Mouse (Mus musculus) heart, adult 2 months (tissue): ENCODE measurements around the gene Grid2. TPM values are rescaled to one million over a fixed set of nuclear protein-coding genes. Genes with fewer than 3 reads are reported as not detected.

Experiments used
- DNase-seq, 2 experiments: peaks; one replicate each; pipeline ENCODE4 v3.0.0; 2021
- H3K27ac ChIP-seq: fragments of 200-600 bp; 2 replicates; pipeline ENCODE4 v1.8.1; 2022
- H3K27me3 ChIP-seq: fragments of 200-500 bp; 2 replicates; pipeline ENCODE4 v1.6.1; 2012; ENCODE audit warnings: mild to moderate bottlenecking, low read length, inconsistent platforms, mixed read lengths; ENCODE audit not compliant: control insufficient read depth, insufficient read depth
- H3K36me3 ChIP-seq: fragments of 200-500 bp; 2 replicates; pipeline ENCODE4 v1.6.1; 2012; ENCODE audit warnings: low read length, inconsistent platforms; ENCODE audit not compliant: control insufficient read depth, insufficient read depth
- H3K4me1 ChIP-seq: fragments of 200-500 bp; 2 replicates; pipeline ENCODE4 v1.6.1; 2011; ENCODE audit warnings: low read length; ENCODE audit not compliant: control insufficient read depth, insufficient read depth
- H3K4me3 ChIP-seq: fragments of 200-600 bp; 2 replicates; pipeline ENCODE4 v1.8.1; 2022
- H3K79me2 ChIP-seq: fragments of 200-500 bp; replicated peaks from 2 replicates; pipeline ENCODE4 v1.6.1; 2012; ENCODE audit warnings: mild to moderate bottlenecking, inconsistent platforms, low read length, moderate library complexity, mixed read lengths; ENCODE audit not compliant: control insufficient read depth, insufficient read depth
- H3K9ac ChIP-seq: fragments of 200-500 bp; 2 replicates; pipeline ENCODE4 v1.6.1; 2012; ENCODE audit warnings: low read depth, mild to moderate bottlenecking, control low read depth, inconsistent platforms, low read length, mixed read lengths
- CTCF ChIP-seq: fragments of 200-600 bp; IDR thresholded peaks from 2 replicates; pipeline ENCODE4 v1.8.1; 2022; ENCODE audit warnings: antibody characterized with exemption, mild to moderate bottlenecking, moderate library complexity
- EP300 ChIP-seq: fragments of 200-500 bp; IDR thresholded peaks from 2 replicates; pipeline ENCODE4 v1.6.1; 2011; ENCODE audit warnings: low read depth, low read length, control low read depth; ENCODE audit not compliant: insufficient read depth
- POLR2A ChIP-seq: fragments of 200-500 bp; IDR thresholded peaks from 2 replicates; pipeline ENCODE4 v1.6.1; 2011; ENCODE audit warnings: mild to moderate bottlenecking, low read depth, low read length, control low read depth; ENCODE audit not compliant: insufficient read depth
- WGBS: fragments of 180-500 bp; shearing (Covaris S2); methylation state at CpG from one replicate; pipeline ENCODE4 v1.1.7; 2018; 5-methylcytosine and 5-hydroxymethylcytosine counted together
- intact Hi-C: fragments of 180-260 bp; cut with DNase I; formaldehyde crosslinking; loops from one replicate; pipeline ENCODE4 v1.15.1; 2025
- polyA plus RNA-seq: library from polyadenylated mRNA; depleted of rRNA; stranded (reverse); fragments of >200 nt; gene quantifications from 2 replicates; pipeline ENCODE4 v1.2.3, GENCODE M21; 2012
- total RNA-seq, 2 experiments: library from RNA; stranded (reverse); gene quantifications; 2 replicates each; pipeline ENCODE4 v1.2.3; 2021

The Grid2 gene
- total and polyA plus RNA-seq, 3 experiments, result 0.05 to 0.08 TPM; not detected in 1

DNA sequence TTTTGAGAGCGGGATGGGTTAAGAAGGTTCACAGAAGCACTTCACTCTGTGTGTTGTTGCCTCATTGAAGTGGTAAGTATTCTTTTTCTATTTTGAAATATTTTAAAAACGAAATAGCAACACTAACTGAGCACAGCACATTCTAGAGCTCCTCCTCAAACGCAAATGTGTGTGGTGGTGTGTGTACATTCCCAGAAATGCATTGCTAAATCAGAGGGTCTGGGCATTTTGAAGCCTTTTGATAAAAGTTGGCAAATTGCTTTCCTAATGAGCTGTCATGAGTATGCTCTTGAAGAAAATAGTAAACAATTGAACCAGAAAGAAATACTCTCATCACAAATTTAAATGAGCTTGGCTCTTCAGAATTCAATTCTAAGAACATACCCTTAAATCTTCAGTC lies 1325.7 kb downstream of the Grid2 start:
- H3K79me2 ChIP-seq, result no peaks in the 10 kb centered on the region
- no peak overlapping the region for H3K4me3 ChIP-seq
- WGBS, result 55% methylated on average over 3 of the region's 3 CpGs
- no peak for DNase-seq
- no peak overlapping the region for H3K9ac ChIP-seq
- intact Hi-C loops, result no loop called here
- TF ChIP-seq EP300 (no peak), POLR2A (no peak), CTCF (no peak)
- no peaks in the 10 kb centered on the region for H3K4me1 ChIP-seq
- H3K36me3 ChIP-seq, result no peaks in the 10 kb centered on the region
- no peaks in the 10 kb centered on the region for H3K27me3 ChIP-seq
- H3K27ac ChIP-seq, result no peak overlapping the region

- Histone ChIP-seq H3K4me3 (no peak overlapping the region), H3K79me2 (no peaks in the 10 kb centered on the region), H3K4me1 (no peaks in the 10 kb centered on the region), H3K9ac (no peak overlapping the region), H3K36me3 (no peaks in the 10 kb centered on the region), H3K27me3 (no peaks in the 10 kb centered on the region), H3K27ac (no peak overlapping the region)
- intact Hi-C loops, result no loop called here
- no peak for DNase-seq
- 73% methylated on average over 7 of the region's 7 CpGs for WGBS
- no peak for TF ChIP-seq POLR2A
- TF ChIP-seq CTCF, result no peak
- TF ChIP-seq EP300, result no peak
Observed at GRCm38 (mm10) chr6:64588487-64589205, 1333.0 kb downstream of the Grid2 start.

GRCm38 (mm10) chr6:64596261-64596660 lies 1340.6 kb downstream of the Grid2 start:
- no peaks in the 10 kb centered on the region for H3K36me3 ChIP-seq
- no peak overlapping the region for H3K9ac ChIP-seq
- TF ChIP-seq EP300, result no peak
- no peak for TF ChIP-seq POLR2A
- TF ChIP-seq CTCF, result no peak
- 61% methylated on average over 7 of the region's 7 CpGs for WGBS
- H3K27ac ChIP-seq, result no peak overlapping the region
- DNase-seq, result no peak
- no peaks in the 10 kb centered on the region for H3K27me3 ChIP-seq
- no peak overlapping the region for H3K4me3 ChIP-seq
- intact Hi-C loops, result no loop called here
- H3K79me2 ChIP-seq, result no peaks in the 10 kb centered on the region
- no peaks in the 10 kb centered on the region for H3K4me1 ChIP-seq

GRCm38 (mm10) chr6:64596835-64597234 lies 1341.2 kb downstream of the Grid2 start:
- TF ChIP-seq EP300, result no peak
- no peak for TF ChIP-seq POLR2A
- no peak for TF ChIP-seq CTCF

DNA sequence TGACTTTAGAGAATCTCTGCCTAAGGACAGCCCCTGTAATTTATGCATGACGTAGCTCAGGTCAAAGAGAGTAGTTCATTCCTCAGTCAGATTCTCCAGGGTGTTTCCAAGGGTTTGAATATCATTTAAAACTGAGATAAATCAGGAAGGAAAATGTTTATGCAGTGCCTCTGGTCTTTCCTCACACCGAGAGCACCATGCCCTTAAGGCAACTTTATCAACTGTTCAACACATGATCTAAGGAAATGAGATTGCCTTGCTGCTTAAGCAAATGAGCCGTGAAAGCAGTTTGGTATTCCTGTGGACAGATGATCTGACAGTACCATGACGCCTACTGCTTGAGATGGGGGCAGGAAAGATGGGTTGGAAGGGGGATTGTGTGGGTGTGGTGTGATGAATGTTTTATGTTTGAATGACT lies 1342.5 kb downstream of the Grid2 start:
- Histone ChIP-seq H3K36me3 (no peaks in the 10 kb centered on the region), H3K4me3 (no peak overlapping the region), H3K9ac (no peak overlapping the region), H3K4me1 (no peaks in the 10 kb centered on the region), H3K27me3 (no peaks in the 10 kb centered on the region), H3K27ac (no peak overlapping the region), H3K79me2 (no peaks in the 10 kb centered on the region)
- intact Hi-C loops, result no loop called here
- TF ChIP-seq CTCF (no peak), EP300 (no peak), POLR2A (no peak)
- 36% methylated on average over 4 of the region's 4 CpGs for whole genome bisulfite sequencing
- DNase-seq, result no peak

More at GRCm38 (mm10) chr6:64596835-64597234, 1341.2 kb downstream of the Grid2 start:
- Histone ChIP-seq H3K9ac (no peak overlapping the region), H3K79me2 (no peaks in the 10 kb centered on the region), H3K4me3 (no peak overlapping the region), H3K36me3 (no peaks in the 10 kb centered on the region), H3K27me3 (no peaks in the 10 kb centered on the region), H3K27ac (no peak overlapping the region), H3K4me1 (no peaks in the 10 kb centered on the region)
- intact Hi-C loops, result no loop called here
- no peak for DNase-seq
- WGBS, result 67% methylated on average over 2 of the region's 2 CpGs

DNA sequence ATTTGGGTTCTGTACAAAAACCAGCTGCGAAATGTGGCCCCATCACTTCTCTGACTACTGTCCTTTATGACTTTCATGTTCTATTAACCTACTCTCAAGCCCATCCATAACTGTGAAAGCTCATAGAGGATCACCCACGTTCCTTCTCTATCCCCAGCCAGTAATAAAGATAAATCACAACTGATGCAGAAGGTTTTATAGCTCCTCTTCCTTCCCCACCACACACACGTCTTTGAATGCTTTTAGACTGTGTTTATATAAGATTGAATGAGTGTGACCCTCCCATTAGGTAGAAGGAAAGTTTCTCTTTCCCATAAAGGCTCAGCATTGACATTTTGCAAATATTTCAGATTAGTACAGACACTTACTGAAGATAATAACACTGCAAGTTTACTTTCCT lies 1350.1 kb downstream of the Grid2 start:
- no peak for TF ChIP-seq EP300
- no peak for TF ChIP-seq CTCF
- intact Hi-C loops, result no loop called here

More for the DNA sequence above, 1350.1 kb downstream of the Grid2 start:
- Histone ChIP-seq H3K79me2 (no peaks in the 10 kb centered on the region), H3K4me1 (no peaks in the 10 kb centered on the region), H3K36me3 (no peaks in the 10 kb centered on the region), H3K27me3 (no peaks in the 10 kb centered on the region), H3K4me3 (no peak overlapping the region), H3K27ac (no peak overlapping the region), H3K9ac (no peak overlapping the region)
- WGBS, result 64% methylated on average over 3 of the region's 3 CpGs
- no peak for DNase-seq
